Mouse (Mus musculus) bone marrow macrophage, adult 2 months (primary cell): ENCODE measurements at regions not wholly inside any gene's neighbourhood (a gene's known extent, or its start where the extent isn't known, plus 50 kb on each side); places are given as distances from the start of the nearest gene placed in this dataset.

Source experiments
- CTCF ChIP-seq: IDR thresholded peaks from 2 replicates; pipeline ENCODE4 v1.5.1; 2012; ENCODE audit warnings: low read depth, mild to moderate bottlenecking, low read length, moderate library complexity
- POLR2A ChIP-seq: IDR thresholded peaks from 2 replicates; pipeline ENCODE4 v1.6.1; 2012; ENCODE audit warnings: mild to moderate bottlenecking, low read depth, low read length, borderline replicate concordance

DNA sequence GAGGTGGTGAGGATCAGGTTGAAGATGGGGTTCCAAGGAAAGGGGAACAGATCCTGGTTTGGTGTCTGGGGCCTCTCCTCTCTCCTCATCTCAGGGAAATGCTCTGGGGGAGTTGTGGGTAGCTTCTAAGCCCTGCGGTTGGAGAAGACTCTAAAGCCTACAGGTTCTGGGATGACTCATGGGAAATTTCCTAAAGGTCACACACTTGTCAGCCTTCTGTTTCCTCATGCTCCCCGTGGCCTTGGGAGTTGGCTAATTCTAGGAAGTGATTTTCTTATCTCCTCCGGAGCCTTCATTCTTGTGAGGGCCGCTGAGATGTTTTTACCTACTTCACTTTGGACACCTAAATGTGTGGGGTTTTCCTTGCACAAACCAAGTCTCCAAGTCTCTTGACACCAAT, 279.2 kb downstream of the 4933412E24Rik start:
- TF ChIP-seq POLR2A (no peak), CTCF (no peak)
